Comparison of ENCODE assay signal across 16 mouse cellular contexts in genomic region chrX:71575550-71575949, GRCm38 (mm10).
"Had no signal": no experiment of that assay in that cellular context is flagged by ENCODE, and none has a peak within 500 bp of the region (broad histone marks: within the 10 kb centered on the region; RNA-seq: fewer than 3 reads in every experiment).

No protein-coding gene starts in this region.

- H3K9ac ChIP-seq: hindbrain, embryonic 13.5 days; limb, embryonic 13.5 days; liver, embryonic 14.5 days; midbrain, embryonic 15.5 days; neural tube, embryonic 13.5 days; stomach, embryonic 15.5 days had no signal

- H3K27ac ChIP-seq: hindbrain, embryonic 13.5 days; hindbrain, postnatal 0 days; kidney, postnatal 0 days; limb, embryonic 13.5 days; liver, embryonic 14.5 days; macrophage; midbrain, embryonic 10.5 days; midbrain, embryonic 15.5 days; neural tube, embryonic 13.5 days; stomach, embryonic 15.5 days had no signal

- H3K36me3 ChIP-seq: hindbrain, embryonic 13.5 days; limb, embryonic 13.5 days; midbrain, embryonic 10.5 days; midbrain, embryonic 15.5 days; neural tube, embryonic 13.5 days; stomach, embryonic 15.5 days had no signal

- ATAC-seq: hindbrain, postnatal 0 days; midbrain, embryonic 15.5 days had no signal

- H3K27me3 ChIP-seq: hindbrain, embryonic 13.5 days; limb, embryonic 13.5 days; midbrain, embryonic 15.5 days; neural tube, embryonic 13.5 days; stomach, embryonic 15.5 days had no signal

- H3K4me1 ChIP-seq: hindbrain, embryonic 13.5 days; limb, embryonic 13.5 days; midbrain, embryonic 10.5 days; midbrain, embryonic 15.5 days; neural tube, embryonic 13.5 days; stomach, embryonic 15.5 days had no signal

- H3K9me3 ChIP-seq: hindbrain, embryonic 13.5 days; limb, embryonic 13.5 days; midbrain, embryonic 10.5 days; midbrain, embryonic 15.5 days; neural tube, embryonic 13.5 days; stomach, embryonic 15.5 days had no signal

- H3K4me2 ChIP-seq: hindbrain, embryonic 13.5 days; limb, embryonic 13.5 days; midbrain, embryonic 15.5 days; neural tube, embryonic 13.5 days; stomach, embryonic 15.5 days had no signal

- DNase-seq: kidney, adult 9 months; kidney, postnatal 4 days; left cerebral cortex, postnatal 4 days; right cerebral cortex, postnatal 14 days; thymus, adult 2 months; thymus, postnatal 25 days had no signal

- H3K4me3 ChIP-seq: hindbrain, embryonic 13.5 days; limb, embryonic 13.5 days; midbrain, embryonic 10.5 days; midbrain, embryonic 15.5 days; neural tube, embryonic 13.5 days; stomach, embryonic 15.5 days had no signal
